Mouse (Mus musculus): ENCODE results near the gene Itpkb. TPM values are rescaled to one million over a fixed set of nuclear protein-coding genes. Genes with fewer than 3 reads are reported as not detected.

The Itpkb gene
- polyA plus RNA-seq, 1 experiment from 2014 or later: 3.7 TPM

DNA sequence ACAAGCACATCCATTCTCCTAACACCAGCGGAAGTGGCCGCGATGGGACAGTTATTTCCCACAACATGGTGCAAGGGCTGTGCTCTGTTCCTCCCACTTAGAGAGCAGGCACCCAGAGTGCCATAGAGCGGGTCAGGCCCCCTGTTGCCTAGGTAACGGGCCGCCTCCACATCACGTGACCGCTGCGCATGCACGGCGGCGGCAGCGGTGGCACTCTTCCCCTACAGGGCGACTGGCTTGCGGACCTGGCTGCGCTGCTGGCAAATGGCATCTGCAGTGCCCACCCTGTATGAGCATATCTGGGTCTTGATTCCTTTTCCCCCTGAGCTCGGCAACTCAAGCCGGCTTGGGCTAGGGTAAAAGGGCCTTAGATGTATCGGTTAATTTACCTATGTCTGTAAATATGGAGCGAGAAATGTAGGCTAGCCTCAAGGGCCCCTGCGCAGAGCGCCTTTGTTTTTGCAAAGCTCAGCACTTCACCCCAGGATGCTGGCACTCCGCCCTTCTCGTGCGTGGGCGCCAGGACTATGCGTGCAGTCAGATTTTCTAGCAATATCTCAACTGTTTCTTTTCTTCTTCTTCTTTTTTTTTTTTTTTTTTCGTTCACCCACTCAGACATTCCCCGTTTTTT is 35.0 kb downstream of the Itpkb start:
- Histone ChIP-seq H3K4me1 (replicated peaks; ENCODE audit: control insufficient read depth, insufficient read depth) (peaks cover 6% of the 10 kb centered on the region; the same call in 1 of the 2 replicates), H3K9me3 (ENCODE audit: control insufficient read depth, low read length) (no peaks in the 10 kb centered on the region), H3K4me2 (replicated peaks; ENCODE audit: low read depth) (peak overlapping the region; percentile 72), H3K27ac (replicated peaks) (peak overlapping the region; percentile 85), H3K36me3 (ENCODE audit: control insufficient read depth, insufficient read depth, low read length) (no peaks in the 10 kb centered on the region), H3K9ac (ENCODE audit: low read length) (peak overlapping the region; percentile 59; the same call in 1 of the 2 replicates), H3K4me3 (ENCODE audit: low read depth, low read length) (peak overlapping the region; percentile 40), H3K27me3 (ENCODE audit: control insufficient read depth, insufficient read depth, low read length) (no peaks in the 10 kb centered on the region)
- TF ChIP-seq EP300 (optimal IDR thresholded peaks at IDR 0.05) (no peak), CTCF (IDR thresholded peaks at IDR 0.05; ENCODE audit: low read depth) (peak; percentile 35)
- WGBS: under 1% methylated on average over 29 of the region's 29 CpGs
- DNase-seq (ENCODE audit: low spot score): peak; percentile 91
- peak; percentile 88 for ATAC-seq (ENCODE audit: low FRiP score, low TSS enrichment)

DNA sequence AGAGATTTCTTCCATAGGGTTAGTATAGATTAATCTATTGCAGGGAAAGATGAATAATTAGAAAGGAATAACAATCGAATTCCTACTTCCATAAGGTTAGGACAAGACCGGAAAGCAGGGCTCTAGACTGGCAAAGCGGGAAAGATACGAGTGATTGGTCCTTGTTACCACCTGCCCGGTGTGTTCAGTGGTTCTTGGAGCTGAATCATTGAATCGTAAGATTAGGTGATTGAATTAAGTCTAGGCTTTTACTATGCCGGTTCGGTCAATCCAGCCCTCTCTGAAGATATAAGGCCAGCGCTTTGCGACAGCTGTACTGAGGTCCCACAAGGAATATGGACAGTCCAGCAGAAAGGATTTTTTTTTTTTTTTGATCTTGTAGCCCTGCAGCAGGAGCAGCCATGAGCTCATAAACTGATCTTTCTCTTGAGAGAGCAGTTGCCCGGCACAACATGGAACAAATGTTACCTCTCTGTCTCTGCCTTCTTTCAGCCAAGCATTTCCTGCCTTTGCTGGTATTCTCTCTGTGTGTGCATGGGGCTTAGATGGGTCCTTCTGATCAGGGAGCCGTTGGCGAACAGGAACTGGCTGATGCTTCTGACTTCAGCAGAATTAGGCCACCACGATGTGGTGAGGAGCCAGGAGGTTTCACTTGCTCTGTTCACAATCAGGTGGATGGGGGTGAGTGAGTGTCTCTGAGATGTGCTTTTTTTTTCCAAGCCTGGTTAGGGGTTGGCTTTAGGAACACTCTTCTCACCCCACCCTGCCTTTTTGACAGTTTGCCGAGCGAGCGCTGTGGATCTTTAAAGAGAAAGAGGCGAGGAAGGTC is 35.9 kb downstream of the Itpkb start:
- no peak overlapping the region; the same call in 1 of the 2 replicates for H3K9ac ChIP-seq (ENCODE audit: low read length)
- DNase-seq (ENCODE audit: low spot score) (no peak), ATAC-seq (ENCODE audit: low FRiP score, low TSS enrichment) (no peak)
- no peaks in the 10 kb centered on the region for H3K9me3 ChIP-seq (ENCODE audit: control insufficient read depth, low read length)
- no peak overlapping the region for H3K4me3 ChIP-seq (ENCODE audit: low read depth, low read length)
- H3K27ac ChIP-seq (replicated peaks): peak overlapping the region; percentile 25; the same call in 1 of the 2 replicates
- no peaks in the 10 kb centered on the region for H3K36me3 ChIP-seq (ENCODE audit: control insufficient read depth, insufficient read depth, low read length)
- H3K4me1 ChIP-seq (replicated peaks; ENCODE audit: control insufficient read depth, insufficient read depth): peaks cover 6% of the 10 kb centered on the region; the same call in 1 of the 2 replicates
- peak overlapping the region; percentile 72 for H3K4me2 ChIP-seq (replicated peaks; ENCODE audit: low read depth)
- 55% methylated on average over 18 of the region's 18 CpGs for WGBS
- H3K27me3 ChIP-seq (ENCODE audit: control insufficient read depth, insufficient read depth, low read length): no peaks in the 10 kb centered on the region
- no peak for TF ChIP-seq CTCF (IDR thresholded peaks at IDR 0.05; ENCODE audit: low read depth)

GRCm38 (mm10) chr1:180367045-180367619 is 36.8 kb downstream of the Itpkb start:
- TF ChIP-seq CTCF (IDR thresholded peaks at IDR 0.05; ENCODE audit: low read depth): no peak
- TF ChIP-seq EP300 (optimal IDR thresholded peaks at IDR 0.05): no peak
- H3K4me2 ChIP-seq (replicated peaks; ENCODE audit: low read depth): no peak overlapping the region
- ATAC-seq (ENCODE audit: low FRiP score, low TSS enrichment) (no peak), DNase-seq (ENCODE audit: low spot score) (no peak)
- no peaks in the 10 kb centered on the region for H3K36me3 ChIP-seq (ENCODE audit: control insufficient read depth, insufficient read depth, low read length)
- peaks cover 6% of the 10 kb centered on the region; the same call in 1 of the 2 replicates for H3K4me1 ChIP-seq (replicated peaks; ENCODE audit: control insufficient read depth, insufficient read depth)
- 66% methylated on average over 3 of the region's 3 CpGs for WGBS
- H3K9ac ChIP-seq (ENCODE audit: low read length): no peak overlapping the region
- H3K9me3 ChIP-seq (ENCODE audit: control insufficient read depth, low read length): no peaks in the 10 kb centered on the region
- no peak overlapping the region for H3K27ac ChIP-seq (replicated peaks)
- no peak overlapping the region for H3K4me3 ChIP-seq (ENCODE audit: low read depth, low read length)
- no peaks in the 10 kb centered on the region for H3K27me3 ChIP-seq (ENCODE audit: control insufficient read depth, insufficient read depth, low read length)

DNA sequence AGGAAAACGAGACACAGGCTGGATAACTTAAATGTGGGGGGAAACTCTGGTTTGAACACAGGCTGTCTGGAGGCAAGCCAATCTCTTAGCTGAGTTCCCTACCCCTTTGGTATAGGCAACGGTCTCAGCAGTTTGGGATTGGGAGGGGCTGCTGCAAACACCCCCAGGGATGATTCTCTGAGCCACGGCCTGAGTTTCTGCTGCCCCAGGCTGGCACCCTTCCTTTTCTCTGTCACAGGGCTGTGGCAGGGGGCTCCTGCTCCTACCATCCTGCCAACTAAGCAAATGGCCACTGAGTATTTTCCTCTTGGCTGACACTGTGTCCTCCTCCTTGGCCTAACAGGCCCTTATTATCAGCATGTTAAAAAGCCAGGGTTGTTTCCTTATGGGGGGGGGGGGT is 37.3 kb downstream of the Itpkb start:
- H3K9ac ChIP-seq (ENCODE audit: low read length): peak overlapping the region; percentile 18; the same call in 1 of the 2 replicates
- no peaks in the 10 kb centered on the region for H3K27me3 ChIP-seq (ENCODE audit: control insufficient read depth, insufficient read depth, low read length)
- ATAC-seq (ENCODE audit: low FRiP score, low TSS enrichment): no peak
- no peak overlapping the region for H3K4me2 ChIP-seq (replicated peaks; ENCODE audit: low read depth)
- H3K4me3 ChIP-seq (ENCODE audit: low read depth, low read length): no peak overlapping the region
- H3K36me3 ChIP-seq (ENCODE audit: control insufficient read depth, insufficient read depth, low read length): no peaks in the 10 kb centered on the region
- WGBS: 48% methylated on average over 3 of the region's 3 CpGs
- no peaks in the 10 kb centered on the region for H3K9me3 ChIP-seq (ENCODE audit: control insufficient read depth, low read length)
- DNase-seq (ENCODE audit: low spot score): no peak
- TF ChIP-seq CTCF (IDR thresholded peaks at IDR 0.05; ENCODE audit: low read depth) (no peak), EP300 (optimal IDR thresholded peaks at IDR 0.05) (no peak)
- no peak overlapping the region; the same call in 1 of the 2 replicates for H3K27ac ChIP-seq (replicated peaks)
- peaks cover 6% of the 10 kb centered on the region; the same call in 1 of the 2 replicates for H3K4me1 ChIP-seq (replicated peaks; ENCODE audit: control insufficient read depth, insufficient read depth)

DNA sequence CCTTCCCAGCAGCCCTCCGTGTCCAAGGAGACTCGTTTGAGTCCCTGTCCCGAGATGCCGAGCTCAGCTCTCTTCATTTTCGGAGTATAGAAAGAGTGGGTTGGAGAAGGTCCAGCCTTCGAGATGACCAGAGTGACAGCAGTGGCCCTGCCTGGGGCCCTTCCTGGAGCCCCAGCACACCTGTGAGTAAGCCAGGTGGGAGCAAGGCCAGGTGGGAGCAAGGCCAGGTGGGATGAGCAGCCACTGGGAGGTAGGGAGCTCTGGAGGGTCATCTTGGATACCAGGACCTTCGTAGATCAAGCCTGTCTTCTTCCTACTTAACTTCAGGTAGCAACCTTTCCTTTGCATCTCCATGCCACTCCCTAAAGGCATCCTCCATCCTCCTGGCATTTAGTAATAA is 37.8 kb downstream of the Itpkb start:
- Histone ChIP-seq H3K4me3 (ENCODE audit: low read depth, low read length) (no peak overlapping the region), H3K9me3 (ENCODE audit: control insufficient read depth, low read length) (no peaks in the 10 kb centered on the region), H3K9ac (ENCODE audit: low read length) (no peak overlapping the region), H3K4me2 (replicated peaks; ENCODE audit: low read depth) (no peak overlapping the region), H3K4me1 (replicated peaks; ENCODE audit: control insufficient read depth, insufficient read depth) (peaks cover 6% of the 10 kb centered on the region; the same call in 1 of the 2 replicates), H3K36me3 (ENCODE audit: control insufficient read depth, insufficient read depth, low read length) (no peaks in the 10 kb centered on the region), H3K27me3 (ENCODE audit: control insufficient read depth, insufficient read depth, low read length) (no peaks in the 10 kb centered on the region), H3K27ac (replicated peaks) (no peak overlapping the region; the same call in 1 of the 2 replicates)
- TF ChIP-seq EP300 (optimal IDR thresholded peaks at IDR 0.05) (no peak), CTCF (IDR thresholded peaks at IDR 0.05; ENCODE audit: low read depth) (no peak)
- no peak for DNase-seq (ENCODE audit: low spot score)
- no peak for ATAC-seq (ENCODE audit: low FRiP score, low TSS enrichment)
- 75% methylated on average over 7 of the region's 7 CpGs for WGBS
